27 mouse cellular contexts compared by ENCODE assay signal in genomic region chr6:87478847-87479246, GRCm38 (mm10). TPM values are rescaled to one million over a fixed set of nuclear protein-coding genes. Genes with fewer than 3 reads are reported as not detected.
"Had no signal": no experiment of that assay in that cellular context is flagged by ENCODE, and none has a peak within 500 bp of the region (broad histone marks: within the 10 kb centered on the region; RNA-seq: fewer than 3 reads in every experiment).

No protein-coding gene starts in this region.

- H3K9ac ChIP-seq: kidney, embryonic 15.5 days; liver, embryonic 13.5 days; midbrain, embryonic 15.5 days; neural tube, embryonic 12.5 days; neural tube, embryonic 15.5 days; stomach, embryonic 15.5 days had no signal

- H3K9me3 ChIP-seq: kidney, embryonic 15.5 days; liver, embryonic 13.5 days; midbrain, embryonic 15.5 days; neural tube, embryonic 12.5 days; neural tube, embryonic 15.5 days; stomach, embryonic 15.5 days had no signal

- H3K36me3 ChIP-seq: kidney, embryonic 15.5 days; liver, embryonic 13.5 days; midbrain, embryonic 15.5 days; neural tube, embryonic 12.5 days; neural tube, embryonic 15.5 days; stomach, embryonic 15.5 days had no signal

- ATAC-seq: midbrain, embryonic 15.5 days had no signal

- DNase-seq: kidney, adult 11 months; kidney, adult 8-10 months; kidney, postnatal 10 days; kidney, postnatal 36 days; layer of hippocampus, postnatal 36 days; liver, embryonic 13.5 days; lung, adult 2 months; lung, postnatal 14 days; lung, postnatal 4 days; right cerebral cortex, postnatal 14 days; spleen, adult 18-20 months; thymus, adult 18-20 months; thymus, postnatal 36 days had no signal

- H3K4me1 ChIP-seq: liver, embryonic 13.5 days; midbrain, embryonic 15.5 days had no signal

- H3K27ac ChIP-seq: kidney, embryonic 15.5 days; left cerebral cortex, adult 2 months; liver, embryonic 13.5 days; midbrain, embryonic 15.5 days; neural tube, embryonic 12.5 days; neural tube, embryonic 15.5 days; stomach, embryonic 15.5 days had no signal

- H3K4me2 ChIP-seq: kidney, embryonic 15.5 days; liver, embryonic 13.5 days; midbrain, embryonic 15.5 days; neural tube, embryonic 12.5 days; neural tube, embryonic 15.5 days; stomach, embryonic 15.5 days had no signal

- H3K27me3 ChIP-seq: kidney, embryonic 15.5 days; midbrain, embryonic 15.5 days; neural tube, embryonic 12.5 days; neural tube, embryonic 15.5 days; stomach, embryonic 15.5 days had no signal

- H3K4me3 ChIP-seq: kidney, embryonic 15.5 days; left cerebral cortex, adult 2 months; liver, embryonic 13.5 days; midbrain, embryonic 15.5 days; neural tube, embryonic 12.5 days; neural tube, embryonic 15.5 days; stomach, embryonic 15.5 days had no signal

RNA-seq across cellular contexts. Expression of gene Bmp10, which starts 50.1 kb away (rescaled TPM):
- total RNA-seq: layer of hippocampus, adult 8-10 months; layer of hippocampus, postnatal 36 days; left cerebral cortex, adult 2 months; left cerebral cortex, postnatal 10 days; left cerebral cortex, postnatal 36 days; megakaryocyte progenitor cell, adult 5-6 weeks; megakaryocyte-erythroid progenitor cell, adult 5-6 weeks had no signal
- polyA plus RNA-seq: kidney, embryonic 15.5 days; limb, embryonic 11.5 days; limb, embryonic 14.5 days; lung, adult 2 months; midbrain, embryonic 15.5 days; neural tube, embryonic 12.5 days; neural tube, embryonic 15.5 days; stomach, embryonic 15.5 days; testis, adult 2 months had no signal
